Mouse (Mus musculus) retina, postnatal 7 days (tissue): ENCODE data around the gene Spag9.

Experiments
- DNase-seq: peaks from one replicate; pipeline ENCODE4 v3.0.0-alpha.2; 2012; ENCODE audit warnings: low read depth, low spot score

Spag9 gene

GRCm38 (mm10) chr11:94130118-94131095 is 134.5 kb downstream of the Spag9 start:
- DNase-seq: no peak

GRCm38 (mm10) chr11:94133344-94133955 is 137.6 kb downstream of the Spag9 start:
- peak; percentile 69 for DNase-seq

GRCm38 (mm10) chr11:94134076-94134838 is 138.4 kb downstream of the Spag9 start:
- no peak for DNase-seq

- DNase-seq: no peak
Observed at GRCm38 (mm10) chr11:94135581-94136001, 139.7 kb downstream of the Spag9 start.

GRCm38 (mm10) chr11:94136656-94137055 is 140.8 kb downstream of the Spag9 start:
- DNase-seq: no peak

GRCm38 (mm10) chr11:94137326-94138061 is 141.6 kb downstream of the Spag9 start:
- no peak for DNase-seq

GRCm38 (mm10) chr11:94138411-94139231 is 142.7 kb downstream of the Spag9 start:
- DNase-seq: no peak

GRCm38 (mm10) chr11:94139232-94139620 is 143.3 kb downstream of the Spag9 start:
- DNase-seq: no peak

- DNase-seq: no peak
Observed at GRCm38 (mm10) chr11:94140540-94140939, 144.6 kb downstream of the Spag9 start.

- no peak for DNase-seq
Observed at GRCm38 (mm10) chr11:94141564-94141963, 145.7 kb downstream of the Spag9 start.

- DNase-seq: no peak
Observed at GRCm38 (mm10) chr11:94143336-94143735, 147.4 kb downstream of the Spag9 start.

- DNase-seq: peak; percentile 78
Observed at GRCm38 (mm10) chr11:94144771-94145539, 149.1 kb downstream of the Spag9 start.

- DNase-seq: no peak
Observed at GRCm38 (mm10) chr11:94146049-94146605, 150.2 kb downstream of the Spag9 start.

- DNase-seq: no peak
Observed at GRCm38 (mm10) chr11:94146733-94147485, 151.0 kb downstream of the Spag9 start.

- DNase-seq: no peak
Observed at GRCm38 (mm10) chr11:94148105-94148696, 152.3 kb downstream of the Spag9 start.

GRCm38 (mm10) chr11:94148931-94149491 is 153.1 kb downstream of the Spag9 start:
- DNase-seq: no peak

- DNase-seq: no peak
Observed at GRCm38 (mm10) chr11:94149509-94150259, 153.8 kb downstream of the Spag9 start.
